Mouse (Mus musculus) stomach, postnatal 0 days (tissue): ENCODE results near the gene Dop1b.

Experiments used
- CTCF ChIP-seq: IDR thresholded peaks from 2 replicates; pipeline ENCODE4 v1.5.1; 2016; ENCODE audit warnings: antibody characterized with exemption, low read depth, mild to moderate bottlenecking, moderate library complexity
- EP300 ChIP-seq: optimal IDR thresholded peaks from 2 replicates; pipeline ENCODE3; 2016; ENCODE audit warnings: antibody characterized with exemption

DNA sequence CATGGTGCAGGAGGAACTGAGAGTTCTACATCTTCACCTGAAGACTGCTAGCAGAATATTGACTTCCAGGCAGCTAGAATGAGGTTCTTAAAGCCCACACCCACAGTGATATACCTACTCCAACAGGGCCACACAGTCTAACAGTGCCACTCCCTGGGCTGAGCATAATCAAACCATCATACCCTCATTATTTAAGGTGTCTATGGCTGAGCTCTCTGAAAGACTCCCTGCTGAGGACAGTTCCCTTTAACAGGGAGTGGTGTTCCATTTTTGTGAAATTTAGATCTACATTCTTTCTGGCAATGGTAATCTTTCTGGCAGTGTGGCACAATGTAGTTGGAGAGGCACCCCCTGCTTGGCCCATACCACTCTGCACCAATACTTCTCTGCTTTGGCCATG lies 42.2 kb upstream of the Dop1b start:
- no peak for TF ChIP-seq CTCF
- no peak for TF ChIP-seq EP300
